Mouse (Mus musculus) megakaryocyte, embryonic 14.5 days (primary cell): ENCODE data around the gene Zfand3.

Source experiments
- FLI1 ChIP-seq: IDR thresholded peaks from 2 replicates; pipeline ENCODE4 v1.6.1; 2012; ENCODE audit warnings: low read length, inconsistent platforms, mixed read lengths
- GATA1 ChIP-seq: IDR thresholded peaks from 3 replicates; pipeline ENCODE4 v1.6.1; 2012; ENCODE audit warnings: mixed read lengths, low read length, inconsistent platforms, borderline replicate concordance

DNA sequence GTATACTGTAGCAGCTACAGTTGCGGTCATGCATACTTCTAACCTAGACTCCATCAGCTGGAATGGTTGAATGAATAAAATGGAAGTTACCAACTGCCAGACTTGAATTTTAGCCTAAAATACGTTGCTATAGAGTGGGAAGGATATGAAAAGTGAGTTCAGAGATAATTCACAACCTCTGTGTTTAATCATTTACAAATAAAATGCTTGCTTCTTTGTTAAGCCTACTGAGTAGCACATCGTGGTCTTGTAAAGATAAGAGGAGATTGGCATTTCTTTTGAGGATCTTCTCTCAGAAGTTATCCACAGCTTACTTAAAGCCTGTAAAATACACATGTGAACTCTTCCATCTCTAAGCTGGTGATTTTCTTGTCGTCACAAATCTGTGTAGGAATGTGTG, 93.1 kb downstream of the Zfand3 start:
- TF ChIP-seq FLI1 (no peak), GATA1 (no peak)
